Mouse (Mus musculus) cerebral cortex, adult 2 months (tissue): ENCODE data around the gene Ppp1r3e.

Source experiments
- WGBS: fragments of 180-500 bp; shearing (Covaris S2); methylation state at CpG from one replicate; pipeline ENCODE4 v1.1.7; 2018; 5-methylcytosine and 5-hydroxymethylcytosine counted together

Gene Ppp1r3e

DNA sequence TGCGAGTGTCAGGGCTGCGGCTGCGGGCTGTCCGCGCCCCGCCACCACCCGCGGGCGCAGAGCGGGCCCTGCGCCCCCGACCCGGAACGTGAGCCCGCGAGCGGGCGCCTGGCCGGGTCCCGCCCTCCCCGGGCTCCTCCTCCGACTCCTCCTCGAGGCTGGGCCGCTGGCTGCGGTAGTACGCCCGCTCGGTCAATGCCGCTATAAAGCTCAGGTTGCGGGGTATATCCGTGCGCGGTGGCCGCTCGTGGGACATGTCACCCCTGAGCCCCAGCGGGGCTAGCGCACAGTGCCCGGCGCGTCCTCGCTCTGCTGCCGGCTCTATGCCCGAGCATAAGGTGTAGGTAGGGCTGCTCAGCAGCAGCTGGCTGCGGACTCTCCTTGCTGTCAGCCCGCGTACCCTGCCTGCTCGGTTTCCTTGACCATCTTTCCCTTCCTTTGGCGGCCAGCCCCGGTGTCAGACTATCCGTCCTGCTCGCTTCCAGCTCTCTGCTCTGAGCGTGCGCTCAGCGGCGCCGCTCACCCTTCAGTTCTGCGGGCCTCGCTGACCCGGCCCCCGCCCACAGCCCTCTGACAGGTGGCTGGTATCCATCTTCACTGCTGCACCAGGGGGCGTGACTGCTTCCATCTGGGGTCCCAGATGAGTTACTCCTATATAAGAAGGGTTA, at the start of gene Ppp1r3e:
Gene Ppp1r3e (minus strand): TSS at position 503 of the 668 bp plus-strand sequence.
- WGBS: under 1% methylated on average over 60 of the region's 61 CpGs

DNA sequence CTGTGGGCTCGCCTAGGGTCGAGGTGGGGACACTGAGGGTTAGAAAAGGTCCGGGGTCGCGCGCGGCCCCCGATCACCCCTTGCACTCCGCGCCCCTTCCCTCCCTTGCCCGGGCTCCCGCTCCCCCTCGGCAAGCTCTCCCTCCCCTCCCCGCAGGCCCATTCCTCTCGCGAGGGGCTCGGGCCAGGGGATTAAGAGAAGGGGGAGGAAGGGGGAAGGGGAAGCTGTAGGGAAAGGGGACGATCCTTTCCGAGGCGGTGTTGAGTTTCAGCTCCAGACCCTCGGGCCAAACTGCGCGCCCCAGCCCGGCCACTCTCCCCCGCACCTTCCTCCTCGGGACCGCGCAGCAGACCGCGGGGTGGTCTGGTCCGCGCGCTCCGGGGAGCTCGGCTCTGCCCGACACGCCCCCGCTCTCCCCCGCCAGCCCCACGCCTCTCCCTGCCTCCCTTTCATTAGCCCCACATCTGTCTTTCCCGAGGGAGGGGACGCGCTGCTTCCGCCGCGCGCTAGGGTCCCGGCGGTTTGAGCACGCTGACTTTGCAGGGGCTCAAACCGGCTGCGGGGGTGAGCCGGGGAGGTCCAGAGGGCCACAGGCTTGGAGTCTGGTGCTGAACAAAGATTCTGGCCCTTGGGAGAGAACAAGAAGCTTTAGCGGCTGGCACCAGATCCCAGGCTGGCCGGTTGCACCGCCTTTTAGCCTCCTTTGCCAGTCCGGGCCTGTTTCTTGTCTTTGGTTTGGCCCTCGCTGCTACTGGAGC, 49.2 kb upstream of the Ppp1r3e start:
- WGBS: 4% methylated on average over 54 of the region's 58 CpGs

DNA sequence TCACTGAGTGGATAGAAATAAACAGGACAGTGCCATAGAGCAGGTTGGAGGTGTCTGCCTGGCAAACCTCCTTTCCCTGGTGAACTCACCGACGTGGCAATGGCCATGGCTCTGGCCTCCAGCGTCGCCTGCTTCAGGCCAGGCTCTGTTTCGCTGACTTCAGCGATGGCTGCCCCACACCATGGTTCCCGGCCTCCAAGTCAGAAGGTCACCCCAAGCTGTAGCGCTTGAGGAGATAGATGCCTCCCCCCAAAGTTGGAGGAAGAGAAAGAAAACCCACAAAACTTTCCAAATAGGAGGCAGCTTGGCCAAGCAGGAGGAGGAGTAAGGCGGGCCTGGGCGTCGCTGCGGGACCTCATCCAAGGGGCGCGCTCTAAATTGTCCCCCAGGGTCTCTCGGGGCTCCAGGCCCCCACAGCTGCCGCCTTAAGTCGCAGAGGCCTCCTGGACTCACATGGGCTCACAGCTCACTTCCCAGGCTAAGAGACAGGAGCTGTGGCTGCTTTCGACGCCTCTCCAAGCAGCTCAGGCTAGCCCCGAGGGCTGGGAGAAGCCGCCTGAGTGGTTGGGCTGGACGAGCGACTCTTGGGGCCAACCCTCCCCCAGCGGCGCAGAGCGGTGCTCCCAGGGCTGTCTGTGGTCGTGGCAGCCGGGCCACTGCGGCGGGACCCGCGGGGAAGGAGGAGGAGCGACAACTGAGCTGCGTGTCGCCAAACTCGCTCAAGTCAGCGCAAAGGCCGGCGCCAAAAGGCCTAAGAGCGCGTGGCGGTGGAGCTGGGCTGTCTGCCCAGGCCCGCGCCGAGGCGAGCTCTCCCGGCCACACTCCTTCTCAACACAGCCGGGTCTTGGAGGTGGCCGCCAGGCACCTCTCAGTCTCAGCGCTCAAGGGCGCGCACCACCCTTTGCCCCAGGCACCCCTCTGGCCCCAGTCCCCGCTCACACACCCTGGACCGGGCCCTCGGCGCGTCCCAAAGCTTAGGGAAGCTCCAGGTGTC, 48.3 kb upstream of the Ppp1r3e start, which contains the start of gene Efs:
Gene Efs (minus strand): TSS at position 778 of the 994 bp plus-strand sequence.
- WGBS: 12% methylated on average over 57 of the region's 57 CpGs

DNA sequence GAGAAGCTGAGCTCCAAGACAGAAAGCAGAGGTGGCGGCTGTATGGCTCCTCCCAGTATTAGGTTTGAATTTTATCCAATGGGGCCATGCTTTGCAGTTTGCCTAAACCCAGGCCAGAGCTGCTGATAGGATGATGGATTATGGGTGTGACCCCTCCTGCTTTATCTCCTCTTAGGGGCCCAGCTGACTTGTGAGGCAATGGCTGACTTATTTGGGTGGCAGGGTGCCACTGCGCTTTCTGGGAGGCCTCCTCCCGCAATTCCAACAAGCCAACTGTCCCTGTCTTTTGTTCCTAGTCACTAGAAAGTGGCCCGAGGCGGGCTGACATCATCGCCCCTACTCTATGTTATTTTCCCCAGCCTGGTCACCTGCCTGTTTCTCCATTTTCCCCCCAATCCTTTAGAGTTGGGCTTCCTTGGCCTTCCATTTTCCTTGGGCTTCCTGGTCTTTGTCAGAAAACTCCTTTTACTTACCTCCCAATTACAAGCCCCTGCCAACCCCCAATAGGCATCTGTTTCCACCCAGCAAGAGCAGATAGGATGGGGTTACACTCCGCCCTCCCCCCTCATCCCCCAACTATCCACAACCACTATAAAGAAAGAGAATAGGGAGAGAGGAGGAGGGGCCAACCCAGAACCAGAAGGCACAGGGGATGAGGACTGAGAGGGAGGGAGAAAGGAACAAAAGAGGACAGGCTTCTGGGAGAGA, 47.4 kb upstream of the Ppp1r3e start:
- WGBS: 75% methylated on average over 7 of the region's 7 CpGs

DNA sequence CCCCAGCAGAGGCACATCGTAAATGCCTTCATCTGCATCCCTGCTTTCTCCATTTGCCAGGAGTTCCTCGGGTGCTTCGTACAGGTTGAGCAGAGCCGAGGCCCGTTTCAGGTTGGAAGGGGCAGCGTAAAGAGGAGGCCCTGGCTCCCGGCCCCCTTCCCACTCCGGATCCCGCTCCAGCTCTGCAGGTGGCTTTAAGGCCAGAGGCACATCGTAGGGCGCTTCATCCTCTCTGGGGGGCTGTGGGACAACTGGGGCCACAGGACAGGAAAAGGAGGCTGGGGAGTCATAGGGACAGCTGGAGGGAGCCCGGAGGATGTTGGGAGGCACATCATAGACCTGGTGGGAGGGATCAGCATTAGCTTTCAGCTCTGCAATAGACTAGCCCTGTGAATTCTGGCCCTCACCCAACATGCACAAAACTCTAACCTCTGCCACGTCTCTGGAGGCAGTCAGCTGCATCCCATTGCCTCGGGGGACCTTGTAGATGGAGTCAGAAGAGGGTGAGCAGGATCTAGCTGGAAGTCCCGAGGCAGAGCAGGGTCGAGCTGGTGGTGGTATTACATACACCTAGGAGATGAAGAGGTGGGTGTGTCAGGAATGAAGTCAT, 42.8 kb upstream of the Ppp1r3e start:
- 88% methylated on average over 16 of the region's 16 CpGs for WGBS

DNA sequence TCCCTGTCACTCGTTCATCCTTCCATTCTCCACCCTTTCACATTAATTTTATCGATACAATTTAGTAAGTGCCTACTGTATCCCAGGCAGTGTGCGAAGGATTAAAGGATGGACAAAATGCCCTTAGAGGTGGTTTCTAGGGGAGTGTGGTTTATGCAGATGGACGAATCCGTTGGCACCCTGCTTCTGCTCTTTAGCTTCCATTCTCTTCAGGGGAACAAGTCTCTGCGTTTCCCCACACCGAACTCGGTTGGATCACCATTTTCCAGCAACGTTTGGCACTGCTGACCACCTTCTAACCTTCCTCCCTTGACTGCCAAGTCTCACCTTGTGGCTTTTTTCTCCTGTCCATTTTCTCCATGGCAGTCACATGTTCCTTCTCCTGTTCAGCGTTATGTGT, 36.0 kb upstream of the Ppp1r3e start:
- 11% methylated on average over 10 of the region's 10 CpGs for WGBS

DNA sequence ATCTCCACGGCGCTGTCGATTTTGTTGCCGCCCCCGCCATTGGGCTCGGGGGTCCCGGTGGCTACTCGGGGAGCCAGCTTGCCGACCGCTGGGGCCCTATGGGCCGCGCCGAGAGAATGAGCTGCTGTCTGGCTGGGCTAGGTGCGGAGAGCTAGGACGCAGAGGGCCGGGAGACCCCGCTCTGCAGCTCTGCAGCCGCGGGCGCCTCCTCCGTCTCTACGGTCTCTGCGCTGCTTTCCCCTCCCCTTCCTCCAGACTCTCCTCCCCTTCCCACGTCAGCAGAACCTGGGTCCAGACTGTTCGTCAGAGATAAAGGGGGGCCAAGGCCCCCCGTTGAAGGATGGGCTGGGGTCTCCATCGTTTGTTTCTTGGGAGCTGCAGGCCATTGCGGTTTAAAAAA, 35.5 kb upstream of the Ppp1r3e start, which contains the start of gene Slc22a17:
Gene Slc22a17 (minus strand): TSS at position 247 of the 400 bp plus-strand sequence.
- WGBS: under 1% methylated on average over 28 of the region's 28 CpGs

DNA sequence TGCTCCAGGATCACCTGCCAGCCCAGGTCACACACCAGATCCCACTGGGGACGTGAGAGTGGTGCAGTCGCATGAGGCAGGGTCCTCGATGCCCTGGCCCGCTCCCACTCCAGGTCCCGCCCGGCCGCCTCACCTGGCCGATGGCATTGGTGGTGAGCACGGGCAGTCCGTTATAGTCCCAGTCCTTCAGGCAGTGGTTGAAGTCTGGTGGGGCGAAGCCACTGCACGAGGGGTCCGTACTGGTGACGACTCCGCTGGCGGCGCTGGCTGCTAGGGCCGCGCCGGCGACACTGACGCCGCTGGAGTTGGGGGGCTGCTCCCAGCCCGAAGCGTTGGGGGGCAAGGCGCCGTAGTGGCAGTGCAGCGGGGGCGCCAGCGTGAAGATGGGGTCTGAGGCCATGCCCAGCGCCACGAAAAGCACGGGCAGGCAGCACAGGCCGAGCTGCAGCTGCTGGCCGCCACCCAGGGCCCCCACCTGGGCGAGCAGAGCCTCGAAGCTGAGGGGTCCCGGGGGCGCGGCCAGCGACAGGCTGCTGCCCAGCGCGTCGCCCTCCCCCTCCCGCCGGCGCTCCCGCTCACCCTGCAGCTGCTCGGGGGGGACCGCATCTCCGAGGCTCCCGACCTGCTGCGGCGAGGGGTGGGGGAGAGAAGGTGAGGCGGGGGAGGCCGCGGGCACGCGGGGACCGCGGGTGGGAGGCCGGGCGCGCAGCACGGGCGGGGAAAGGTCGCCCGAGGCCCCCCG, 34.9 kb upstream of the Ppp1r3e start:
- WGBS: 2% methylated on average over 69 of the region's 69 CpGs

DNA sequence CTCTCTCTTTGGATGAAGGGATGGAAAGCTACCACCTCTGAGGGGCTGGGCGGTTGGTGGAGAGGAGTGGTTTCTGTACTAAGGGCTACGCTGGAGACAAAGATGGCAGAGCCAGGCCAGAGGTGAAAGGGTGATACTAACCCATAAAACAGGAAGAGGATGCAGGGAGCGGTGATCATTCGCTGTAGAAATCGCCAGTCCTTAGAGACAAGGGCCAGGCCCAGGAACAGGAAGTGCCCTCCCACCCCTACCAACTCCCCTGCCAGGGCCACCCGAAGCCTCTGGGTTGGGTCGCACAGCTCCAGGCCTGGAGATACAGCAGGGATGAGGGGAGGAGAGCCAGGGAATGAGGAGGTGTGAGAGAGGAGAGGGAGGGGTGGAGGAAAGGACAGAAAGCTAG, 31.3 kb upstream of the Ppp1r3e start:
- 70% methylated on average over 7 of the region's 7 CpGs for WGBS

DNA sequence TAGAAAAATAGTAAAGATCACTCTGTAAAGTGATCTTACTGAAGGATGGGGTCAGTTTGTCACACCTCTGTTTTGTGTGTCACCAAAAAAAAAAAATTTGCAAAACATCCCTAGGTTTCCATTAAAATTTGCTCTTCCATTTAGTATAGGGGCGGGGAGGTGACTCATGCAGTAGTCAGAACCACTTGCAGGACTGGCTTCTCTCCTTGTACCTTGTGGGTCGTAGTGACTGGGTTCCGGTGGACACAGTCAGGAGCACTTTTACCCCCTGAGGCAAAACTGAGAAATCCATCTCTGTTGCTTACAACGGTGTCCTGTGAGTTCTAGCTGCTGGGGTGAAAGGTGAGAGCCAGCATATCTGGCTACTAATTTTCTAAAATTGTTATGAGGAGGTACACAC, 26.3 kb upstream of the Ppp1r3e start:
- WGBS: 78% methylated on average over 4 of the region's 4 CpGs

DNA sequence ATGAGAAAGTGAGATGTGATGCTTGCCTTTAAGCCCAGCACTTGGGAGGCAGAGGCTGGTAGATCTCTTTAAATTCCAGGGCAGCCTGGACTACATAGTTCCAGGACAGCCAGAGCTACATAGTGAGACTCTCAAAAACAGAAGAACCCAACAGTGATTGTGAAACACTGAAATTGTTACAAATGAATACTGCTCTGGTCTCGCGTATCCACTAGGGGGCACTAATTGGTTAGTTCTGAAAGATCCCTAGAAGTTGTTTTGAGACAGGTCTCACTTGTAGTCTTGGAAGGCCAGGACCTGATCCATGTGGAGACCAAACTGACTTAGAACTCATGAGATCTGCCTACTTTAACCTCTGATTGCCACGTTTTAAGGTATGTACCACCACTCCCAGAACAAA, 23.0 kb upstream of the Ppp1r3e start:
- WGBS: under 1% methylated on average over 3 of the region's 3 CpGs

DNA sequence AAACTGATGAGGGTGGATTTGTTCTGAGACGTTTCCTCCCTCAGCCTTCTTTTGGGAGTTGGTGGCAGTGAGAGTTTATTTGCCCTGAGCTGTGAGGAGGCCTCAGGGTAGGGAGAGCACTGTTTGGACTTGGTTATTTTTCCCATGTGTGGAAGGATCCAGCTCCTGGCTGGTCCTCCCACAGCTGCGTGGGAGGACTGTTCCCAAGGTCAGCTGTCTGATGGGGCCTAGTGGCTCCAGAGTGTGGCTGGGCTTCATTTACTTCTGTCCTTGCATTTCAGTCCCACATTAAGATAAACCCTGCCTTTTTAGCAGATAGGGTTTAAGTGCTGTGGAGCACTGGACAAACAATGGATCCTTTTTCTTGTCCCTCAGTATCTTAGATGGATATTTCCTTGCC, 20.1 kb upstream of the Ppp1r3e start:
- 46% methylated on average over 2 of the region's 2 CpGs for WGBS

DNA sequence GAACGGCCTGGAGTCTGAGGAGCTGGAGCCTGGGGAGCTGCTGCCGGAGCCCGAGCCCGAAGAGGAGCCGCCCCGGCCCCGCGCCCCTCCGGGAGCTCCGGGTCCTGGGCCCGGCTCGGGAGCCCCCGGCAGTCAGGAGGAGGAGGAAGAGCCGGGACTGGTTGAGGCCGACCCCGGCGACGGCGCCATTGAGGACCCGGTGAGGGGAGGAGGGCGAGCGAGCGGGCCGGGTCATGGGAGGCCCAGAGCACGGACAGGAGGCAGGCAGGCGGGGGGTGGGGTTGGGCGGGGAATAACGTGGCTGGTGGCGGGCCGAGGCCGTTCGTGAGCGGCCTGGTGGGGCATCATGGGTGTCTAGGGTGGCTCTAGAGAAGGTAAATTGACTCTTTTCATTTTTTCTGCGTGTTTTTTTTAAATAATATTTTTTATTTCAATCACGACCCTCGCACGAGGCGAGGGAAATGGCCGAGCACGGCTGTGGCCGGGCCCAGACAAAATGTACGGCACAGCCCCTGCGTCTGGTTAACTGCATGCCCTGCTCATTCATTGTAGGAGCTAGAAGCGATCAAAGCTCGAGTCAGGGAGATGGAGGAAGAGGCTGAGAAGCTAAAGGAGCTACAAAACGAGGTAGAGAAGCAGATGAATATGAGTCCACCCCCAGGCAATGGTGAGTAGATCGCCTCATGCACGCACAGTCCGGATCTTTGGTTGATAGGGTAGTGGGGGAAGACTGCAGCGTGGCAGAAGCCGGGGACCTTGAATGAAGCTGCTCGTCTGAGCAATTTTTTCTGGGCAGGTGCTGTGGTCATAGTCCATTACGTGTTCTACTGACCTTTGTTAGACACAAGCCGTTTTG, 17.2 kb upstream of the Ppp1r3e start:
- under 1% methylated on average over 51 of the region's 54 CpGs for WGBS

DNA sequence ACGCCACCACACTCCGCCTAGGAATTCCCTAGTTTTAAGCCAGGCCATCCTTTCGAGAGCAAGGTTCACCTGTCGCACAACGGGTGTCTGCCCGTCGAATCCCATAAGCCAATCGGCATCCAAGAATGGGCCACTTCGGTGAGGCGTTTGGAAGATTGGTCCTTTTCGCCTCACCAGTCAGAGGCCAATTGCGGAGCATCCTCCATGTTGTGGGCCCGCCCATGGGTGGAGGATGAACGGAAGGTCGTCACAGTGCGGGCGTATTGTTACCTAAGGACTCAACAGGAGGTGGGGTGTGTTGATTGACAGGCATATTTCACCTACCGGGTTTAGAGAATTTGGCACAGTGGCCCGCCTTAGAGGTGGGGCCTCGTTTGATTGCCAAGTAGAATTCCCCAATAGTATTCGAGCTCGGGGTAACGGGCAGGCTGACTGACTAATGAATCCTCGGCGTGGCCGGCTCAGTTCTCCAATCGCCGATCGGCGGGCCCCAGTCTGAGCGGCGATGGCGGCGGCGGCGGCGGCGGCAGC, 16.4 kb upstream of the Ppp1r3e start:
- WGBS: under 1% methylated on average over 38 of the region's 38 CpGs

DNA sequence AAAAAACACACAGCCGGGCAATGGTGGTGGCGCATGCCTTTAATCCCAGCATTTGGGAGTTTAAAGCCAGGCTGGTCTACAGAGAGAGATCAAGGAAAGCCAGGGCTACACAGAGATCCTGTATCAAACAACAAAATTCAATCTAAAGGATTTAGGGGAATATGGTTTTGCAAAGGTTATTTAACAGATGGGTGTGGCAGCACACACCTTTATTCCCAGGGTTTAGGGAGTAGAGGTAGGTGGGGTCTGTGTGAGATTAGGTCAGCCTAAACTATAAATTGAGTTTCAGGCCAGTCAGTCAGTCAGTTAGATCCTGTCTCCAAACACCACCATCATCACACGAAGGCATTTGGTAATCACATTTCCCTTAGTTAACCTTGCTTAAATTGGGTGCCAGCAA, 14.8 kb upstream of the Ppp1r3e start, which contains the start of gene Pabpn1:
Gene Pabpn1 (plus strand): TSS at position 301 of the 400 bp plus-strand sequence.
- 91% methylated on average over 3 of the region's 3 CpGs for WGBS

DNA sequence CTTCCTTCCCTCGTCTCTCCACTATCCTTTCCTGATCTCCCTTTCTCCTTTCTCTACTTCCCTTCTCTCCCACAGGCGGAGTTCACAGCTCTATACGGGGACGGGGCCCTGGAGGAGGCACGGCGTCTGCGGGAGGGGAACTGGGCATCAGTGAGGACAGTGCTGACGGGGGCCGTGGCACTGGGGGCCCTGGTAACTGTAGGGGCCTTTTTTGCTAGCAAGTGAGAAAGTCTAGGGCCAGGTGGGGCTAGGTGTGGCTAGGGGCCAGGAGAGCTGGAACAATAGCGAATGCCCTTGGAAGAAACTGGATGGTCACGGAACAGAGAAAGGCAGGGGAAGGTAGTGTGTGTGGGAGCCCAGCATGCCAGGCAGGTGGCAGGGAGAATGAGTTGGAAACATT, 8.0 kb upstream of the Ppp1r3e start:
- 83% methylated on average over 11 of the region's 11 CpGs for WGBS

DNA sequence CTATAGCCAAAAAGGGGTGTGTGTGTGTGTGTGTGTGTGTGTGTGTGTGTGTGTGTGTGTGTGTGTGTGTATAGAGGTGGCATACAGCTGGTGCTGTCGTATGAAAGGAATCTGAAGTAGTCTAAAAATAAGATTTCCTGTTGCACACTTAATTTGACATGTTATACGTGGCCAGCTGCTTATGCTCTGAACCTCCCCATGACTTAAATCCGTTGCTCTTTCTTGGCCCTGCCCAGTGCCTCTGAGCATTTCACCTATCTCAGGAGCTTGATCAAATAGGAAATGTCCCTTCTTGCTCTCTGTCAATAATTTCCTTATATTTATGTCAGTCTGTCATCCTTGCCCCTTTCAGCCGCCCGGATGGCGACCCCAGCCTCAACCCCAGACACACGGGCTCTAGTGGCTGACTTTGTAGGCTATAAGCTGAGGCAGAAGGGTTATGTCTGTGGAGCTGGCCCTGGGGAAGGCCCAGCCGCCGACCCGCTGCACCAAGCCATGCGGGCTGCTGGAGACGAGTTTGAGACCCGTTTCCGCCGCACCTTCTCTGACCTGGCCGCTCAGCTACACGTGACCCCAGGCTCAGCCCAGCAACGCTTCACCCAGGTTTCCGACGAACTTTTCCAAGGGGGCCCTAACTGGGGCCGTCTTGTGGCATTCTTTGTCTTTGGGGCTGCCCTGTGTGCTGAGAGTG, 6.8 kb upstream of the Ppp1r3e start:
- 35% methylated on average over 21 of the region's 21 CpGs for WGBS
